Mouse (Mus musculus) cerebellum, adult 2 months (tissue): Measurements from ENCODE around the gene Timm23.

Source experiments
- CTCF ChIP-seq: fragments of 200-500 bp; IDR thresholded peaks from 2 replicates; pipeline ENCODE4 v1.5.1; 2011; ENCODE audit warnings: low read depth, mild to moderate bottlenecking, control low read depth, low read length, moderate library complexity, borderline replicate concordance; ENCODE audit not compliant: insufficient read depth
- POLR2A ChIP-seq: fragments of 200-500 bp; IDR thresholded peaks from 2 replicates; pipeline ENCODE4 v1.6.1; 2011; ENCODE audit warnings: low read length, control low read depth, borderline replicate concordance; ENCODE audit not compliant: insufficient read depth

DNA sequence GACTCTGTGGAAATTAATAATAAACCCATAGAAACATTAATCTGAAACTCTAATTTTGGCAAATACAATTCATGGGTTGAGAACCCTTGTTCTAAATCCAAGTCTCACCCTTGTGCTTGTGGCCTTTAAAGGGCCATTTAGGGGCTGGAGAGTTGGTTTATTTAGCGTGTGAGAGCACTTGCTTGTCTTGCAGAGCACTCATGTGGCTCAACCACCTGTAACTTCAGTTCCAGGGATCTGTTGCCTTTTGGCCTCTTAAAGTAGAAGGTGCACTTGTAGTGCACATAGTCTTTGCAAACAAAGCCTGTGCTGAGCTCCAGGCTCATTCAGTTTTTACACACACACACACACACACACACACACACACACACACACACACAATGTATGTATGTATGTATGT lies 34.9 kb downstream of the Timm23 start:
- TF ChIP-seq CTCF, result no peak
- TF ChIP-seq POLR2A, result no peak
